Mouse (Mus musculus): ENCODE measurements at regions not wholly inside any gene's neighbourhood (a gene's known extent, or its start where the extent isn't known, plus 50 kb on each side); places are given as distances from the start of the nearest gene placed in this dataset.

- in situ Hi-C loops (cut with MboI; ENCODE audit: low pct_ligation_motif_present, low pct_unique_long_range_greater_than_20kb, low sequenced_read_pairs) (loop anchor here (25.0 kb wide), 1 partner anchor 1763 kb away; no protein-coding TSS in a partner anchor), dilution Hi-C loops (cut with MboI; ENCODE audit: extremely low pct_ligation_motif_present, extremely low pct_unique_long_range_greater_than_20kb, low sequenced_read_pairs) (no loop called here)
- Histone ChIP-seq H3K27me3 (replicated peaks) (peaks cover 42% of the 10 kb centered on the region), H3K9me3 (replicated peaks; ENCODE audit: low read length) (no peaks in the 10 kb centered on the region), H3K4me1 (ENCODE audit: control insufficient read depth in 1 of 2, insufficient read depth in 2 of 2) (no peaks in the 10 kb centered on the region), H3K4me3 (replicated peaks in 1 of 3; ENCODE audit: low read depth in 2 of 3, low read length in 2 of 3, poor library complexity in 1 of 3) (no peak overlapping the region), H3K9ac (ENCODE audit: insufficient read depth, low read depth) (no peak overlapping the region), H3K79me2 (replicated peaks; ENCODE audit: control insufficient read depth, extremely low read depth, insufficient read depth, poor library complexity, severe bottlenecking) (no peaks in the 10 kb centered on the region), H3K27ac (ENCODE audit: insufficient read depth, low read depth) (no peak overlapping the region), H3K4me2 (ENCODE audit: insufficient read depth, low read depth, poor library complexity, severe bottlenecking) (no peak overlapping the region), H3K36me3 (replicated peaks in 1 of 2; ENCODE audit: control insufficient read depth in 1 of 2, insufficient read depth in 1 of 2, low read length in 1 of 2) (no peaks in the 10 kb centered on the region)
- DNase-seq (ENCODE audit: extremely low read depth): no peak
- TF ChIP-seq JUND (conservative IDR thresholded peaks at IDR 0.05; ENCODE audit: low read depth, low read length): no peak
- no peak for TF ChIP-seq MEF2A (IDR thresholded peaks at IDR 0.05; ENCODE audit: borderline replicate concordance, low read depth, low read length)
- no peak for TF ChIP-seq SIN3A (IDR thresholded peaks at IDR 0.05; ENCODE audit: low read length)
- no peak for TF ChIP-seq POLR2A (IDR thresholded peaks at IDR 0.05; ENCODE audit: low read depth, low read length)
- TF ChIP-seq E2F4 (IDR thresholded peaks at IDR 0.05; ENCODE audit: insufficient replicate concordance, low read depth, low read length): no peak
- TF ChIP-seq MAZ (IDR thresholded peaks at IDR 0.05; ENCODE audit: low read depth, low read length): no peak
- TF ChIP-seq CHD1 (IDR thresholded peaks at IDR 0.05; ENCODE audit: low read depth, low read length): no peak
- TF ChIP-seq KAT2A (IDR thresholded peaks at IDR 0.05; ENCODE audit: insufficient replicate concordance, low read length): no peak
- no peak for TF ChIP-seq ETS1 (conservative IDR thresholded peaks at IDR 0.05; ENCODE audit: low read depth, low read length)
These were observed 264.8 kb upstream of the Pkdcc start for GRCm38 (mm10) chr17:82950268-82950667.

- H3K4me2 ChIP-seq (ENCODE audit: insufficient read depth, low read depth, poor library complexity, severe bottlenecking): no peak overlapping the region
- dilution Hi-C loops (cut with MboI; ENCODE audit: extremely low pct_ligation_motif_present, extremely low pct_unique_long_range_greater_than_20kb, low sequenced_read_pairs) (no loop called here), in situ Hi-C loops (cut with MboI; ENCODE audit: low pct_ligation_motif_present, low pct_unique_long_range_greater_than_20kb, low sequenced_read_pairs) (loop anchor here (25.0 kb wide), 1 partner anchor 1770 kb away; no protein-coding TSS in a partner anchor)
- H3K9me3 ChIP-seq (replicated peaks; ENCODE audit: low read length): no peaks in the 10 kb centered on the region
- H3K4me1 ChIP-seq (ENCODE audit: control insufficient read depth in 1 of 2, insufficient read depth in 2 of 2): no peaks in the 10 kb centered on the region
- peak; percentile 54 for DNase-seq (ENCODE audit: extremely low read depth)
- H3K27me3 ChIP-seq (replicated peaks): peaks cover 35% of the 10 kb centered on the region
- no peaks in the 10 kb centered on the region for H3K36me3 ChIP-seq (replicated peaks in 1 of 2; ENCODE audit: control insufficient read depth in 1 of 2, insufficient read depth in 1 of 2, low read length in 1 of 2)
- H3K4me3 ChIP-seq (replicated peaks in 1 of 3; ENCODE audit: low read depth in 2 of 3, low read length in 2 of 3, poor library complexity in 1 of 3): no peak overlapping the region
- H3K9ac ChIP-seq (ENCODE audit: insufficient read depth, low read depth): no peak overlapping the region
- H3K27ac ChIP-seq (ENCODE audit: insufficient read depth, low read depth): no peak overlapping the region
- no peaks in the 10 kb centered on the region for H3K79me2 ChIP-seq (replicated peaks; ENCODE audit: control insufficient read depth, extremely low read depth, insufficient read depth, poor library complexity, severe bottlenecking)
- TF ChIP-seq RAD21 (IDR thresholded peaks at IDR 0.05; ENCODE audit: low read depth, low read length) (peak; percentile 90), ZNF384 (IDR thresholded peaks at IDR 0.05; ENCODE audit: low read depth, low read length) (no peak), SMC3 (IDR thresholded peaks at IDR 0.05; ENCODE audit: low read depth, low read length) (peak; percentile 74), NELFE (IDR thresholded peaks at IDR 0.05; ENCODE audit: low read depth, low read length) (no peak), ELF1 (IDR thresholded peaks at IDR 0.05; ENCODE audit: low read depth, low read length) (no peak), IRF4 (IDR thresholded peaks at IDR 0.05; ENCODE audit: low read depth, low read length) (no peak), TBP (conservative IDR thresholded peaks at IDR 0.05; ENCODE audit: low read depth, low read length) (no peak), POLR2AphosphoS2 (IDR thresholded peaks at IDR 0.05; ENCODE audit: low read depth, low read length) (no peak), CTCF (conservative IDR thresholded peaks at IDR 0.05 in 1 of 2, IDR thresholded peaks at IDR 0.05 in 1 of 2; ENCODE audit: low read depth in 2 of 2, low read length in 2 of 2) (peak; percentile 57 to 78)
These were observed 257.7 kb upstream of the Pkdcc start for GRCm38 (mm10) chr17:82957409-82957808.

Data from CH12.LX (cell line).